Comparison of ENCODE assay signal across 24 mouse cellular contexts in genomic region chr1:120943711-120944110, GRCm38 (mm10).
A peak's percentile ranks its signal among the peaks of the same experiment; 100 is the strongest.
DNase-seq lines count a peak whose midpoint lies in the region; ATAC-seq and TF ChIP-seq lines count a peak whose summit lies in the region.
"Had no signal": no experiment of that assay in that cellular context is flagged by ENCODE, and none has a peak within 500 bp of the region (broad histone marks: within the 10 kb centered on the region; RNA-seq: fewer than 3 reads in every experiment).

No protein-coding gene starts in this region.

- TF ChIP-seq POLR2A in heart, adult 2 months (IDR thresholded peaks at IDR 0.05; ENCODE audit: insufficient read depth, low read depth, low read length) = no peak

- no peaks in the 10 kb centered on the region for H3K27me3 ChIP-seq in heart, adult 2 months (ENCODE audit: control insufficient read depth, insufficient read depth, low read length)
- H3K27me3 ChIP-seq in lung, embryonic 15.5 days = no peaks in the 10 kb centered on the region
- H3K27me3 ChIP-seq: CH12.LX; embryonic facial prominence, embryonic 12.5 days; forebrain, embryonic 13.5 days; Patski had no signal

- no peaks in the 10 kb centered on the region for H3K4me1 ChIP-seq in heart, adult 2 months (ENCODE audit: control insufficient read depth, insufficient read depth, low read length)
- H3K4me1 ChIP-seq in lung, embryonic 15.5 days = no peaks in the 10 kb centered on the region
- H3K4me1 ChIP-seq: embryonic facial prominence, embryonic 10.5 days; embryonic facial prominence, embryonic 12.5 days; forebrain, embryonic 13.5 days had no signal

- no peak for TF ChIP-seq CTCF in heart, adult 2 months (IDR thresholded peaks at IDR 0.05)

- H3K9me3 ChIP-seq in lung, embryonic 15.5 days = no peaks in the 10 kb centered on the region
- H3K9me3 ChIP-seq: embryonic facial prominence, embryonic 10.5 days; embryonic facial prominence, embryonic 12.5 days; forebrain, embryonic 13.5 days had no signal

- 70% methylated on average over 4 of the region's 4 CpGs for WGBS in heart, adult 2 months
- 42% methylated on average over 4 of the region's 4 CpGs for WGBS in lung, embryonic 15.5 days

- H3K4me2 ChIP-seq in lung, embryonic 15.5 days = no peak overlapping the region
- H3K4me2 ChIP-seq: embryonic facial prominence, embryonic 12.5 days; forebrain, embryonic 13.5 days had no signal

- DNase-seq in heart, adult 11 months = peak; percentile 37
- DNase-seq in heart, adult 2 months = no peak
- no peak for DNase-seq in lung, postnatal 25 days (ENCODE audit: low spot score)
- DNase-seq in lung, postnatal 10 days = peak; percentile 6
- DNase-seq in lung, postnatal 36 days = peak; percentile 21
- DNase-seq in gastrocnemius, postnatal 36 days = no peak
- DNase-seq: adrenal gland, adult 8-10 months; adrenal gland, postnatal 14 days; adrenal gland, postnatal 36 days; B cell, adult 2 months; cerebellum, adult 11-12 months; cerebellum, adult 2 months; cerebellum, adult 9-10 months; cerebellum, postnatal 10 days; cerebellum, postnatal 25 days had no signal

- no peak overlapping the region for H3K9ac ChIP-seq in heart, adult 2 months (ENCODE audit: low read depth, low read length)
- no peak overlapping the region for H3K9ac ChIP-seq in lung, embryonic 15.5 days
- H3K9ac ChIP-seq: embryonic facial prominence, embryonic 12.5 days; forebrain, embryonic 13.5 days had no signal

- H3K79me2 ChIP-seq in heart, adult 2 months (replicated peaks; ENCODE audit: control insufficient read depth, insufficient read depth, low read length) = no peaks in the 10 kb centered on the region

- H3K36me3 ChIP-seq in heart, adult 2 months (ENCODE audit: control insufficient read depth, insufficient read depth, low read length) = no peaks in the 10 kb centered on the region
- H3K36me3 ChIP-seq in lung, embryonic 15.5 days = no peaks in the 10 kb centered on the region
- H3K36me3 ChIP-seq: embryonic facial prominence, embryonic 10.5 days; embryonic facial prominence, embryonic 12.5 days; G1E had no signal

- peak; percentile 27; the same call in 1 of the 2 replicates for ATAC-seq in lung, embryonic 15.5 days (ENCODE audit: borderline replicate concordance, extremely low read depth, low FRiP score, low TSS enrichment)
- ATAC-seq: activated CD4-positive, CD25-positive, alpha-beta regulatory T cell, adult 4 months; CD4-positive, CD25-positive, alpha-beta regulatory T cell, adult 4 months; forebrain, embryonic 13.5 days; Patski had no signal

- no peak overlapping the region for H3K4me3 ChIP-seq in heart, adult 2 months
- no peak overlapping the region for H3K4me3 ChIP-seq in lung, embryonic 15.5 days
- H3K4me3 ChIP-seq: embryonic facial prominence, embryonic 10.5 days; embryonic facial prominence, embryonic 12.5 days; forebrain, embryonic 13.5 days had no signal

- intact Hi-C loops in heart, adult 2 months (cut with DNase I) = no loop called here
- intact Hi-C loops in gastrocnemius, postnatal 36 days (cut with DNase I) = no loop called here

- no peak overlapping the region for H3K27ac ChIP-seq in heart, adult 2 months
- no peak overlapping the region for H3K27ac ChIP-seq in lung, embryonic 15.5 days
- H3K27ac ChIP-seq: embryonic facial prominence, embryonic 10.5 days; embryonic facial prominence, embryonic 12.5 days; forebrain, embryonic 13.5 days had no signal

- TF ChIP-seq EP300 in heart, adult 2 months (IDR thresholded peaks at IDR 0.05; ENCODE audit: insufficient read depth, low read depth, low read length) = no peak

Comparison
In these comparisons a context has a peak if more than half of its experiments do, and no peak if none do; other contexts are left out.
1. DNase-seq: peak in heart, adult 11 months (single experiment), lung, postnatal 10 days (single experiment) and lung, postnatal 36 days (single experiment); none in heart, adult 2 months (0 of 2), lung, postnatal 25 days (single experiment) and gastrocnemius, postnatal 36 days (0 of 2).